Mouse (Mus musculus): ENCODE results near the gene 1700019N19Rik.

- no peak for TF ChIP-seq POLR2A (IDR thresholded peaks at IDR 0.05; ENCODE audit: low read depth, low read length)
- no peak for TF ChIP-seq CTCF (IDR thresholded peaks at IDR 0.05; ENCODE audit: borderline replicate concordance, insufficient read depth, low read length)
These were observed 14.6 kb upstream of the 1700019N19Rik start for GRCm38 (mm10) chr19:58808864-58809263.

Measured in embryonic fibroblast, embryonic 13.5 days (primary cell).